Mouse (Mus musculus) ES-E14 (cell line): Measurements from ENCODE around the gene Tatdn2. TPM values are rescaled to one million over a fixed set of nuclear protein-coding genes. Genes with fewer than 3 reads are reported as not detected.

Experiments used
- DNase-seq: peaks from one replicate; pipeline ENCODE4 v3.0.0-alpha.2; 2013; ENCODE audit warnings: low read depth, low spot score
- H3K27ac ChIP-seq: 2 replicates; pipeline ENCODE4 v1.5.1; 2012; ENCODE audit warnings: low read depth, mild to moderate bottlenecking, low read length, moderate library complexity, mixed read lengths; ENCODE audit not compliant: poor library complexity, insufficient read depth, severe bottlenecking
- H3K36me3 ChIP-seq: 2 replicates; pipeline ENCODE4 v1.6.1; 2012; ENCODE audit warnings: mild to moderate bottlenecking, low read length, moderate library complexity, mixed read lengths; ENCODE audit not compliant: control insufficient read depth, poor library complexity, insufficient read depth, severe bottlenecking
- H3K4me1 ChIP-seq, 2 experiments: fragments of 150-350 bp in 1 of 2; sonication (generic) in 1 of 2; 2 replicates each; pipeline ENCODE4 v1.6.1; 2012; ENCODE audit warnings: low read length in 2 of 2, mild to moderate bottlenecking in 1 of 2, mixed read lengths in 1 of 2; ENCODE audit not compliant: control insufficient read depth in 2 of 2, insufficient read depth in 2 of 2, poor library complexity in 1 of 2
- H3K4me3 ChIP-seq, 2 experiments: fragments of 150-350 bp in 1 of 2; sonication (generic) in 1 of 2; 2 replicates each; pipeline ENCODE4 v1.5.1; 2012; ENCODE audit warnings: low read length in 2 of 2, low read depth in 1 of 2, mild to moderate bottlenecking in 1 of 2, mixed read lengths in 1 of 2; ENCODE audit not compliant: insufficient read depth in 1 of 2, poor library complexity in 1 of 2, severe bottlenecking in 1 of 2
- H3K9ac ChIP-seq: 2 replicates; pipeline ENCODE4 v1.6.1; 2012; ENCODE audit warnings: low read depth, mild to moderate bottlenecking, low read length, mixed read lengths; ENCODE audit not compliant: poor library complexity, insufficient read depth, severe bottlenecking
- H3K9me3 ChIP-seq: fragments of 150-350 bp; sonication (generic); 2 replicates; pipeline ENCODE4 v1.6.1; 2012; ENCODE audit warnings: low read depth, mild to moderate bottlenecking, low read length; ENCODE audit not compliant: control insufficient read depth, insufficient read depth
- CHD2 ChIP-seq: IDR thresholded peaks from 2 replicates; pipeline ENCODE4 v1.6.1; 2014; ENCODE audit warnings: mild to moderate bottlenecking, low read depth, low read length, inconsistent platforms
- HCFC1 ChIP-seq: IDR thresholded peaks from 2 replicates; pipeline ENCODE4 v1.6.1; 2012; ENCODE audit warnings: low read length, inconsistent platforms, borderline replicate concordance; ENCODE audit not compliant: insufficient read depth
- MAFK ChIP-seq: IDR thresholded peaks from 2 replicates; pipeline ENCODE4 v1.6.1; 2014; ENCODE audit warnings: mild to moderate bottlenecking, low read depth, low read length, inconsistent platforms; ENCODE audit not compliant: insufficient read depth
- ZC3H11A ChIP-seq: IDR thresholded peaks from 2 replicates; pipeline ENCODE4 v1.6.1; 2012; ENCODE audit warnings: low read depth, mild to moderate bottlenecking, inconsistent platforms, low read length, borderline replicate concordance
- ZNF384 ChIP-seq: IDR thresholded peaks from 2 replicates; pipeline ENCODE4 v1.6.1; 2012; ENCODE audit warnings: low read depth, low read length, inconsistent platforms
- in situ Hi-C, 2 experiments: fragments of 600-800 bp; cut with MboI; formaldehyde crosslinking; loops; one replicate each; pipeline ENCODE4 v1.15.1; 2025; ENCODE audit warnings: low sequenced_read_pairs in 2 of 2, inconsistent platforms in 1 of 2; ENCODE audit not compliant: unreplicated experiment in 2 of 2
- total RNA-seq: library from RNA; depleted of rRNA; stranded (reverse); fragments of 300-350 nt; gene quantifications from 2 replicates; pipeline ENCODE4 v1.2.3, GENCODE M21; 2012

The Tatdn2 gene
- total RNA-seq, 1 experiment = 70.6 TPM

GRCm38 (mm10) chr6:113714276-113714675 lies 17.4 kb downstream of the Tatdn2 start:
- 0 out of 4 replicates have a peak, but pooled peaks cover 0 to 2% of the 10 kb centered on the region in 2 experiments for H3K4me1 ChIP-seq
- no peak overlapping the region for H3K4me3 ChIP-seq
- in situ Hi-C loops = no loop called here
- H3K27ac ChIP-seq = no peak overlapping the region
- no peak for TF ChIP-seq HCFC1
- TF ChIP-seq CHD2 = no peak
- no peak for TF ChIP-seq ZC3H11A
- TF ChIP-seq MAFK = no peak
- no peak for TF ChIP-seq ZNF384
- no peak overlapping the region for H3K9ac ChIP-seq
- no peaks in the 10 kb centered on the region for H3K9me3 ChIP-seq
- no peak for DNase-seq
- H3K36me3 ChIP-seq = peaks cover 77% of the 10 kb centered on the region

GRCm38 (mm10) chr6:113714797-113715196 lies 17.9 kb downstream of the Tatdn2 start:
- H3K4me3 ChIP-seq = no peak overlapping the region
- TF ChIP-seq MAFK = no peak
- TF ChIP-seq CHD2 = no peak
- no peak for TF ChIP-seq ZNF384
- no peak for TF ChIP-seq ZC3H11A
- no peak for TF ChIP-seq HCFC1
- no peak overlapping the region for H3K9ac ChIP-seq
- 0 out of 4 replicates have a peak, but pooled peaks cover 0 to 2% of the 10 kb centered on the region in 2 experiments for H3K4me1 ChIP-seq
- no peak overlapping the region for H3K27ac ChIP-seq
- H3K9me3 ChIP-seq = no peaks in the 10 kb centered on the region
- no peak for DNase-seq
- H3K36me3 ChIP-seq = peaks cover 75% of the 10 kb centered on the region
- in situ Hi-C loops = no loop called here

- Histone ChIP-seq H3K4me1 (0 out of 4 replicates have a peak, but pooled peaks cover 0 to 2% of the 10 kb centered on the region in 2 experiments), H3K36me3 (peaks cover 73% of the 10 kb centered on the region), H3K27ac (no peak overlapping the region), H3K4me3 (no peak overlapping the region), H3K9ac (no peak overlapping the region), H3K9me3 (no peaks in the 10 kb centered on the region)
- DNase-seq = no peak
- TF ChIP-seq CHD2 = no peak
- no peak for TF ChIP-seq ZC3H11A
- TF ChIP-seq ZNF384 = no peak
- no peak for TF ChIP-seq MAFK
- no peak for TF ChIP-seq HCFC1
- in situ Hi-C loops = no loop called here
Observed at GRCm38 (mm10) chr6:113717541-113717940, 20.7 kb downstream of the Tatdn2 start.

GRCm38 (mm10) chr6:113719878-113720277 lies 23.0 kb downstream of the Tatdn2 start, which contains the start of gene Ghrl:
Gene Ghrl, minus strand, starts transcription at chr6:113719880.
- Histone ChIP-seq H3K4me3 (no peak within 1 kb of the TSS), H3K9ac (no peak within 1 kb of the TSS), H3K9me3 (no peaks in the 10 kb centered on the region), H3K27ac (no peak within 1 kb of the TSS), H3K4me1 (0 out of 4 replicates have a peak, but pooled peaks cover 0 to 2% of the 10 kb centered on the region in 2 experiments), H3K36me3 (peaks cover 57% of the 10 kb centered on the region)
- in situ Hi-C loops = no loop called here
- TF ChIP-seq HCFC1 = no peak
- no peak for TF ChIP-seq ZC3H11A
- no peak for TF ChIP-seq MAFK
- no peak for TF ChIP-seq ZNF384
- TF ChIP-seq CHD2 = no peak
- no peak for DNase-seq

- Histone ChIP-seq H3K36me3 (peaks cover 48% of the 10 kb centered on the region), H3K9ac (no peak overlapping the region), H3K4me1 (no peaks in the 10 kb centered on the region), H3K27ac (no peak overlapping the region), H3K4me3 (no peak overlapping the region), H3K9me3 (no peaks in the 10 kb centered on the region)
- no peak for DNase-seq
- in situ Hi-C loops = no loop called here
- TF ChIP-seq ZC3H11A (no peak), HCFC1 (no peak), MAFK (no peak), CHD2 (no peak), ZNF384 (no peak)
Observed at GRCm38 (mm10) chr6:113721061-113721460, 24.2 kb downstream of the Tatdn2 start.
